Mouse (Mus musculus) neural tube, embryonic 10.5 days (tissue): Measurements from ENCODE around the gene Nlgn3.

ENCODE experiments used
- DNase-seq: peaks from one replicate; pipeline ENCODE4 v3.0.0-alpha.2; 2017; ENCODE audit warnings: low spot score; ENCODE audit errors: extremely low spot score

Nlgn3 gene

GRCm38 (mm10) chrX:101372946-101373345, 74.0 kb downstream of the Nlgn3 start:
- DNase-seq = no peak
